ENCODE assay signal across 8 mouse cellular contexts in the genomic region with DNA sequence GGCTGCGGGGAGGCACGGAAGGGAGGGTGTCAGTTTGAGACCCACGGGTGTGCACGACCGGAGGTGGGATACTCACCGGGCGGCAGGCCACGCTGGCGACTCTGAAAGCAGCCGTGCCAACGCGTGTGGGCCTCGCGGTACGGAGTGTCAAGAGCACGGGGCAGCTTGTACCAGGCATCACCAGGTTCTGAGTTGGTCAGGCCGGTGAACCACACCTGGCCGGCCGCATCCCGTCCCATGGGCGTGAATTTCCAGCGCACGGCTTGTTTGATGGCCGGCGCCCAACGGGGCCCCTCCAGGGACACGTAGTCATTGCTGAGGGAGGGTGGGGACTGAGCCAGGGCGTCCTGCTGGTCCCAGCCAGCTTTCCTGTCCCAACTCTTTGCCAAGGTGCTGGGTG. TPM values are rescaled to one million over a fixed set of nuclear protein-coding genes. Genes with fewer than 3 reads are reported as not detected.
A peak's percentile ranks its signal among the peaks of the same experiment; 100 is the strongest.
DNase-seq lines count a peak whose midpoint lies in the region; ATAC-seq and TF ChIP-seq lines count a peak whose summit lies in the region.

No protein-coding gene starts in this region.

- peaks cover 37% of the 10 kb centered on the region for H3K4me1 ChIP-seq in embryonic facial prominence, embryonic 13.5 days
- peaks cover 29% of the 10 kb centered on the region for H3K4me1 ChIP-seq in hindbrain, embryonic 15.5 days (replicated peaks)
- peaks cover 52% of the 10 kb centered on the region for H3K4me1 ChIP-seq in midbrain, embryonic 12.5 days

- peak overlapping the region; percentile 56 for H3K4me3 ChIP-seq in gastrocnemius, adult 2 months
- H3K4me3 ChIP-seq in embryonic facial prominence, embryonic 13.5 days, result peak overlapping the region; percentile 32
- H3K4me3 ChIP-seq in hindbrain, embryonic 15.5 days, result peak overlapping the region; percentile 21; the same call in 1 of the 2 replicates
- peak overlapping the region; percentile 28 for H3K4me3 ChIP-seq in midbrain, embryonic 12.5 days

- ATAC-seq in embryonic facial prominence, embryonic 13.5 days (ENCODE audit: insufficient number of reproducible peaks, insufficient read depth, low FRiP score, low TSS enrichment, low read depth), result no peak
- ATAC-seq in hindbrain, embryonic 15.5 days (ENCODE audit: low FRiP score, low read depth), result 0 out of 2 replicates have a peak, but pooled peaks have one; percentile 8
- ATAC-seq in midbrain, embryonic 12.5 days (ENCODE audit: low FRiP score, low read depth), result no peak; the same call in 1 of the 2 replicates

- H3K9ac ChIP-seq in embryonic facial prominence, embryonic 13.5 days, result peak overlapping the region; percentile 61
- H3K9ac ChIP-seq in hindbrain, embryonic 15.5 days, result no peak overlapping the region
- no peak overlapping the region; the same call in 1 of the 2 replicates for H3K9ac ChIP-seq in midbrain, embryonic 12.5 days (replicated peaks)

- peak overlapping the region; percentile 60 for H3K4me2 ChIP-seq in embryonic facial prominence, embryonic 13.5 days
- H3K4me2 ChIP-seq in hindbrain, embryonic 15.5 days, result peak overlapping the region; percentile 50
- H3K4me2 ChIP-seq in midbrain, embryonic 12.5 days (replicated peaks), result peak overlapping the region; percentile 48

- peaks cover 67% of the 10 kb centered on the region for H3K36me3 ChIP-seq in embryonic facial prominence, embryonic 13.5 days
- H3K36me3 ChIP-seq in hindbrain, embryonic 15.5 days, result peaks cover 32% of the 10 kb centered on the region
- H3K36me3 ChIP-seq in midbrain, embryonic 12.5 days, result peaks cover 36% of the 10 kb centered on the region

- no peak overlapping the region for H3K27ac ChIP-seq in gastrocnemius, adult 2 months
- H3K27ac ChIP-seq in embryonic facial prominence, embryonic 13.5 days, result no peak overlapping the region
- no peak overlapping the region for H3K27ac ChIP-seq in hindbrain, embryonic 15.5 days (replicated peaks)
- no peak overlapping the region for H3K27ac ChIP-seq in midbrain, embryonic 12.5 days (replicated peaks)

- DNase-seq in gastrocnemius, adult 2 months, result peak; percentile 64
- no peak for DNase-seq in gastrocnemius, postnatal 4 days (ENCODE audit: low spot score in 2 of 2)
- no peak for DNase-seq in left cerebral cortex, adult 11 months (ENCODE audit: low spot score)
- no peak for DNase-seq in T-cell, adult 2 months (ENCODE audit: low spot score)
- DNase-seq in cerebellum, postnatal 36 days, result no peak

- peaks cover 39% of the 10 kb centered on the region for H3K27me3 ChIP-seq in embryonic facial prominence, embryonic 13.5 days
- peaks cover 18% of the 10 kb centered on the region for H3K27me3 ChIP-seq in hindbrain, embryonic 15.5 days
- H3K27me3 ChIP-seq in midbrain, embryonic 12.5 days, result peaks cover 36% of the 10 kb centered on the region

- H3K9me3 ChIP-seq in embryonic facial prominence, embryonic 13.5 days, result no peaks in the 10 kb centered on the region
- no peaks in the 10 kb centered on the region for H3K9me3 ChIP-seq in hindbrain, embryonic 15.5 days
- H3K9me3 ChIP-seq in midbrain, embryonic 12.5 days, result no peaks in the 10 kb centered on the region

- 11% methylated on average over 28 of the region's 28 CpGs for WGBS in embryonic facial prominence, embryonic 13.5 days
- WGBS in hindbrain, embryonic 15.5 days, result 13% methylated on average over 26 of the region's 28 CpGs
- 11% methylated on average over 28 of the region's 28 CpGs for WGBS in midbrain, embryonic 12.5 days

- intact Hi-C loops in gastrocnemius, adult 2 months (cut with DNase I), result no loop called here

- no peak for TF ChIP-seq CTCF in gastrocnemius, adult 2 months (IDR thresholded peaks at IDR 0.05)

RNA-seq across cellular contexts. Expression of gene 4930404N11Rik, which starts 0.9 kb away (rescaled TPM):
- 1 to 10 TPM in 1 of 2 experiments, under 1 TPM in 1; 0.89 to 1.2 TPM for total RNA-seq in gastrocnemius, adult 2 months (2021)
- 1 to 10 TPM; 1.7 to 1.8 TPM for total RNA-seq in gastrocnemius, postnatal 4 days (2021)
- 1.0 and 1.2 TPM in 2 replicates for polyA plus RNA-seq in embryonic facial prominence, embryonic 13.5 days (2015; fragmentation: Nextera tagmentation; extraction: Ambion mirVana)
- polyA plus RNA-seq in hindbrain, embryonic 15.5 days (2015; fragmentation: Nextera tagmentation; extraction: Ambion mirVana), result 1.1 TPM in 2 replicates
- polyA plus RNA-seq in midbrain, embryonic 12.5 days (2016; fragmentation: Nextera tagmentation; extraction: Ambion mirVana), result 0.34 and 0.92 TPM in 2 replicates

RNA-seq across cellular contexts. Expression of gene Mfsd12, which starts 7.4 kb away (rescaled TPM):
- total RNA-seq in gastrocnemius, adult 2 months (2021), result 1 to 10 TPM; 2.2 to 3.3 TPM
- 1 to 10 TPM; 8.6 to 9.9 TPM for total RNA-seq in gastrocnemius, postnatal 4 days (2021)
- 10.7 and 11.0 TPM in 2 replicates for polyA plus RNA-seq in embryonic facial prominence, embryonic 13.5 days (2015; fragmentation: Nextera tagmentation; extraction: Ambion mirVana)
- 21.0 and 21.1 TPM in 2 replicates for polyA plus RNA-seq in hindbrain, embryonic 15.5 days (2015; fragmentation: Nextera tagmentation; extraction: Ambion mirVana)
- 12.0 and 13.7 TPM in 2 replicates for polyA plus RNA-seq in midbrain, embryonic 12.5 days (2016; fragmentation: Nextera tagmentation; extraction: Ambion mirVana)

RNA-seq across cellular contexts. Expression of gene Fzr1, which starts 13.7 kb away (rescaled TPM):
- total RNA-seq in gastrocnemius, adult 2 months (2021), result 10 to 100 TPM; 14.0 to 18.8 TPM
- 10 to 100 TPM; 32.2 to 33.5 TPM for total RNA-seq in gastrocnemius, postnatal 4 days (2021)
- 102 and 119 TPM in 2 replicates for polyA plus RNA-seq in embryonic facial prominence, embryonic 13.5 days (2015; fragmentation: Nextera tagmentation; extraction: Ambion mirVana)
- 147 and 152 TPM in 2 replicates for polyA plus RNA-seq in hindbrain, embryonic 15.5 days (2015; fragmentation: Nextera tagmentation; extraction: Ambion mirVana)
- 135 and 139 TPM in 2 replicates for polyA plus RNA-seq in midbrain, embryonic 12.5 days (2016; fragmentation: Nextera tagmentation; extraction: Ambion mirVana)

RNA-seq across cellular contexts. Expression of gene Hmg20b, which starts 14.4 kb away (rescaled TPM):
- 10 to 100 TPM; 22.9 to 28.2 TPM for total RNA-seq in gastrocnemius, adult 2 months (2021)
- 10 to 100 TPM; 46.2 to 58.6 TPM for total RNA-seq in gastrocnemius, postnatal 4 days (2021)
- 109 and 113 TPM in 2 replicates for polyA plus RNA-seq in embryonic facial prominence, embryonic 13.5 days (2015; fragmentation: Nextera tagmentation; extraction: Ambion mirVana)
- polyA plus RNA-seq in hindbrain, embryonic 15.5 days (2015; fragmentation: Nextera tagmentation; extraction: Ambion mirVana), result 39.0 and 39.9 TPM in 2 replicates
- polyA plus RNA-seq in midbrain, embryonic 12.5 days (2016; fragmentation: Nextera tagmentation; extraction: Ambion mirVana), result 90.8 and 97.9 TPM in 2 replicates

RNA-seq across cellular contexts. Expression of gene Dohh, which starts 19.6 kb away (rescaled TPM):
- total RNA-seq in gastrocnemius, adult 2 months (2021), result 10 to 100 TPM; 38.1 to 39.8 TPM
- 10 to 100 TPM; 48.1 to 48.5 TPM for total RNA-seq in gastrocnemius, postnatal 4 days (2021)
- 67.8 and 71.8 TPM in 2 replicates for polyA plus RNA-seq in embryonic facial prominence, embryonic 13.5 days (2015; fragmentation: Nextera tagmentation; extraction: Ambion mirVana)
- 92.2 and 94.0 TPM in 2 replicates for polyA plus RNA-seq in hindbrain, embryonic 15.5 days (2015; fragmentation: Nextera tagmentation; extraction: Ambion mirVana)
- polyA plus RNA-seq in midbrain, embryonic 12.5 days (2016; fragmentation: Nextera tagmentation; extraction: Ambion mirVana), result 63.5 and 67.2 TPM in 2 replicates
